ENCODE assay signal across 9 mouse cellular contexts in genomic region chr10:23815168-23815567, GRCm38 (mm10). TPM values are rescaled to one million over a fixed set of nuclear protein-coding genes. Genes with fewer than 3 reads are reported as not detected.
A peak's percentile ranks its signal among the peaks of the same experiment; 100 is the strongest.
DNase-seq lines count a peak whose midpoint lies in the region; ATAC-seq and TF ChIP-seq lines count a peak whose summit lies in the region.
"Had no signal": no experiment of that assay in that cellular context is flagged by ENCODE, and none has a peak within 500 bp of the region (broad histone marks: within the 10 kb centered on the region; RNA-seq: fewer than 3 reads in every experiment).

No protein-coding gene starts in this region.

- peak; percentile 43 for ATAC-seq in forebrain, embryonic 13.5 days
- peak; percentile 50 for ATAC-seq in hindbrain, postnatal 0 days
- ATAC-seq in midbrain, embryonic 15.5 days (replicated peaks) = peak; percentile 64; the same call in 1 of the 2 replicates

- H3K4me3 ChIP-seq in heart, adult 2 months = no peak overlapping the region
- no peak overlapping the region for H3K4me3 ChIP-seq in heart, embryonic 10.5 days
- no peak overlapping the region for H3K4me3 ChIP-seq in forebrain, embryonic 13.5 days
- H3K4me3 ChIP-seq in hindbrain, postnatal 0 days (ENCODE audit: low read length) = no peak overlapping the region
- no peak overlapping the region for H3K4me3 ChIP-seq in left cerebral cortex, adult 2 months
- no peak overlapping the region for H3K4me3 ChIP-seq in midbrain, embryonic 15.5 days
- H3K4me3 ChIP-seq: lung, embryonic 15.5 days had no signal

- H3K4me2 ChIP-seq in forebrain, embryonic 13.5 days = no peak overlapping the region
- no peak overlapping the region for H3K4me2 ChIP-seq in hindbrain, postnatal 0 days (ENCODE audit: low read depth, low read length)
- no peak overlapping the region for H3K4me2 ChIP-seq in midbrain, embryonic 15.5 days
- H3K4me2 ChIP-seq: lung, embryonic 15.5 days had no signal

- H3K9ac ChIP-seq in heart, adult 2 months (ENCODE audit: low read depth, low read length) = no peak overlapping the region
- no peak overlapping the region for H3K9ac ChIP-seq in forebrain, embryonic 13.5 days
- no peak overlapping the region for H3K9ac ChIP-seq in hindbrain, postnatal 0 days (replicated peaks; ENCODE audit: low read length)
- H3K9ac ChIP-seq in midbrain, embryonic 15.5 days = no peak overlapping the region
- H3K9ac ChIP-seq: lung, embryonic 15.5 days had no signal

- 49% methylated on average over 1 of the region's 1 CpGs for WGBS in heart, adult 2 months
- WGBS in heart, embryonic 10.5 days = 64% methylated on average over 1 of the region's 1 CpGs
- WGBS in forebrain, embryonic 13.5 days = 43% methylated on average over 1 of the region's 1 CpGs
- 50% methylated on average over 1 of the region's 1 CpGs for WGBS in hindbrain, postnatal 0 days
- WGBS in midbrain, embryonic 15.5 days = 56% methylated on average over 1 of the region's 1 CpGs

- H3K9me3 ChIP-seq in heart, embryonic 10.5 days = no peaks in the 10 kb centered on the region
- H3K9me3 ChIP-seq in forebrain, embryonic 13.5 days (replicated peaks) = no peaks in the 10 kb centered on the region
- H3K9me3 ChIP-seq in hindbrain, postnatal 0 days (ENCODE audit: low read length) = no peaks in the 10 kb centered on the region
- no peaks in the 10 kb centered on the region for H3K9me3 ChIP-seq in midbrain, embryonic 15.5 days
- H3K9me3 ChIP-seq: lung, embryonic 15.5 days had no signal

- no peaks in the 10 kb centered on the region for H3K27me3 ChIP-seq in heart, adult 2 months (ENCODE audit: control insufficient read depth, insufficient read depth, low read length)
- no peaks in the 10 kb centered on the region for H3K27me3 ChIP-seq in heart, embryonic 10.5 days (ENCODE audit: insufficient read depth, poor library complexity, severe bottlenecking)
- no peaks in the 10 kb centered on the region for H3K27me3 ChIP-seq in forebrain, embryonic 13.5 days
- H3K27me3 ChIP-seq in hindbrain, postnatal 0 days (ENCODE audit: insufficient read depth, low read length) = no peaks in the 10 kb centered on the region
- no peaks in the 10 kb centered on the region for H3K27me3 ChIP-seq in midbrain, embryonic 15.5 days (replicated peaks)
- H3K27me3 ChIP-seq: lung, embryonic 15.5 days had no signal

- intact Hi-C loops in heart, adult 2 months (cut with DNase I) = loop anchor here (2.0 to 10.0 kb wide), 2 partner anchors 264 to 480 kb away; no protein-coding TSS in a partner anchor
- intact Hi-C loops in left cerebral cortex, adult 2 months (cut with DNase I) = loop anchor here (1.0 to 10.0 kb wide), 2 partner anchors 265 to 480 kb away; no protein-coding TSS in a partner anchor

- TF ChIP-seq CTCF in heart, adult 2 months (IDR thresholded peaks at IDR 0.05) = peak; percentile 99
- peak; percentile 87 for TF ChIP-seq CTCF in hindbrain, postnatal 0 days (IDR thresholded peaks at IDR 0.05; ENCODE audit: low read depth)
- no peak; the same call in none of the 2 replicates for TF ChIP-seq CTCF in left cerebral cortex, adult 2 months (IDR thresholded peaks at IDR 0.05)

- TF ChIP-seq POLR2A in heart, adult 2 months (IDR thresholded peaks at IDR 0.05; ENCODE audit: insufficient read depth, low read depth, low read length) = no peak

- no peaks in the 10 kb centered on the region for H3K79me2 ChIP-seq in heart, adult 2 months (replicated peaks; ENCODE audit: control insufficient read depth, insufficient read depth, low read length)

- peak; percentile 40 to 79 for DNase-seq in heart, adult 2 months
- no peak for DNase-seq in heart, embryonic 10.5 days (ENCODE audit: low spot score)
- peak; percentile 39 for DNase-seq in brain, embryonic 18.5 days (ENCODE audit: low read depth, low spot score)
- DNase-seq in hindbrain, postnatal 0 days (ENCODE audit: low spot score) = peak; percentile 91
- DNase-seq in left cerebral cortex, adult 2 months (ENCODE audit: extremely low spot score in 1 of 2, low spot score in 2 of 2) = peak; percentile 63 to 80
- peak; percentile 32 to 63 for DNase-seq in spleen, postnatal 14 days (ENCODE audit: low spot score in 2 of 2)

- no peaks in the 10 kb centered on the region; the same call in 1 of the 2 replicates for H3K36me3 ChIP-seq in heart, adult 2 months (ENCODE audit: control insufficient read depth, insufficient read depth, low read length)
- peaks cover 8% of the 10 kb centered on the region; the same call in 1 of the 2 replicates for H3K36me3 ChIP-seq in heart, embryonic 10.5 days
- H3K36me3 ChIP-seq in forebrain, embryonic 13.5 days (ENCODE audit: poor library complexity, severe bottlenecking) = peaks cover 27% of the 10 kb centered on the region
- H3K36me3 ChIP-seq in hindbrain, postnatal 0 days (ENCODE audit: insufficient read depth, low read length) = peaks cover 15% of the 10 kb centered on the region; the same call in 1 of the 2 replicates
- H3K36me3 ChIP-seq in midbrain, embryonic 15.5 days (replicated peaks) = peaks cover 14% of the 10 kb centered on the region; the same call in 1 of the 2 replicates

- no peak for TF ChIP-seq EP300 in heart, adult 2 months (IDR thresholded peaks at IDR 0.05; ENCODE audit: insufficient read depth, low read depth, low read length)

- H3K4me1 ChIP-seq in heart, adult 2 months (ENCODE audit: control insufficient read depth, insufficient read depth, low read length) = no peaks in the 10 kb centered on the region; the same call in 1 of the 2 replicates
- H3K4me1 ChIP-seq in heart, embryonic 10.5 days = 0 out of 2 replicates have a peak, but pooled peaks cover 5% of the 10 kb centered on the region
- peaks cover 6% of the 10 kb centered on the region for H3K4me1 ChIP-seq in forebrain, embryonic 13.5 days
- H3K4me1 ChIP-seq in hindbrain, postnatal 0 days (ENCODE audit: insufficient read depth, low read length) = no peaks in the 10 kb centered on the region
- no peaks in the 10 kb centered on the region for H3K4me1 ChIP-seq in midbrain, embryonic 15.5 days
- H3K4me1 ChIP-seq: lung, embryonic 15.5 days had no signal

- H3K27ac ChIP-seq in heart, adult 2 months = no peak overlapping the region
- no peak overlapping the region for H3K27ac ChIP-seq in heart, embryonic 10.5 days
- H3K27ac ChIP-seq in forebrain, embryonic 13.5 days = no peak overlapping the region
- H3K27ac ChIP-seq in hindbrain, postnatal 0 days = no peak overlapping the region
- no peak overlapping the region for H3K27ac ChIP-seq in left cerebral cortex, adult 2 months
- no peak overlapping the region for H3K27ac ChIP-seq in midbrain, embryonic 15.5 days
- H3K27ac ChIP-seq: lung, embryonic 15.5 days had no signal

RNA-seq across cellular contexts. Expression of gene Slc18b1, which starts 18.4 kb away (rescaled TPM):
- 1 to 10 TPM; 7.6 to 9.2 TPM for total RNA-seq in heart, adult 2 months (2021)
- polyA plus RNA-seq in heart, adult 2 months (2012; rRNA removed) = 5.8 and 9.3 TPM in 2 replicates
- 5.6 and 7.1 TPM in 2 replicates for polyA plus RNA-seq in heart, embryonic 10.5 days (2016; fragmentation: Nextera tagmentation; extraction: Ambion mirVana)
- 15.9 and 16.7 TPM in 2 replicates for polyA plus RNA-seq in forebrain, embryonic 13.5 days (2015; fragmentation: Nextera tagmentation; extraction: Ambion mirVana)
- total RNA-seq in hindbrain, postnatal 0 days (2014; rRNA removed) = 15.3 and 21.7 TPM in 2 replicates
- polyA plus RNA-seq in hindbrain, postnatal 0 days (2015; fragmentation: Nextera tagmentation; extraction: Ambion mirVana) = 13.5 and 17.4 TPM in 2 replicates
- total RNA-seq in left cerebral cortex, adult 2 months (2021) = 10 to 100 TPM; 26.9 to 31.0 TPM
- polyA plus RNA-seq in midbrain, embryonic 15.5 days (2015; fragmentation: Nextera tagmentation; extraction: Ambion mirVana) = 15.4 and 16.6 TPM in 2 replicates

RNA-seq across cellular contexts. Expression of gene Rps12, which starts 28.1 kb away (rescaled TPM):
- 100 to 1,000 TPM; 189 to 223 TPM for total RNA-seq in heart, adult 2 months (2021)
- 457 and 603 TPM in 2 replicates for polyA plus RNA-seq in heart, adult 2 months (2012; rRNA removed)
- 94.5 and 118 TPM in 2 replicates for polyA plus RNA-seq in heart, embryonic 10.5 days (2016; fragmentation: Nextera tagmentation; extraction: Ambion mirVana)
- 142 and 148 TPM in 2 replicates for polyA plus RNA-seq in forebrain, embryonic 13.5 days (2015; fragmentation: Nextera tagmentation; extraction: Ambion mirVana)
- 2,422 and 2,499 TPM in 2 replicates for total RNA-seq in hindbrain, postnatal 0 days (2014; rRNA removed)
- 130 and 135 TPM in 2 replicates for polyA plus RNA-seq in hindbrain, postnatal 0 days (2015; fragmentation: Nextera tagmentation; extraction: Ambion mirVana)
- total RNA-seq in left cerebral cortex, adult 2 months (2021) = 100 to 1,000 TPM; 169 to 225 TPM
- 84.7 and 98.7 TPM in 2 replicates for polyA plus RNA-seq in midbrain, embryonic 15.5 days (2015; fragmentation: Nextera tagmentation; extraction: Ambion mirVana)

RNA-seq across cellular contexts. Expression of gene Vnn3, which starts 36.1 kb away (rescaled TPM):
- not detected for total RNA-seq in heart, adult 2 months (2021)
- 0.26 and 0.33 TPM in 2 replicates for polyA plus RNA-seq in heart, adult 2 months (2012; rRNA removed)
- polyA plus RNA-seq in heart, embryonic 10.5 days (2016; fragmentation: Nextera tagmentation; extraction: Ambion mirVana) = not detected in 2 replicates
- polyA plus RNA-seq in forebrain, embryonic 13.5 days (2015; fragmentation: Nextera tagmentation; extraction: Ambion mirVana) = not detected in 2 replicates
- 0.11 and 0.16 TPM in 2 replicates for total RNA-seq in hindbrain, postnatal 0 days (2014; rRNA removed)
- polyA plus RNA-seq in hindbrain, postnatal 0 days (2015; fragmentation: Nextera tagmentation; extraction: Ambion mirVana) = 0.10 TPM in 1 of 2 replicates, not detected in the other
- not detected for total RNA-seq in left cerebral cortex, adult 2 months (2021)
- 0.09 TPM in 1 of 2 replicates, not detected in the other for polyA plus RNA-seq in midbrain, embryonic 15.5 days (2015; fragmentation: Nextera tagmentation; extraction: Ambion mirVana)
